Mouse (Mus musculus): Measurements from ENCODE around the gene Polrmt. TPM values are rescaled to one million over a fixed set of nuclear protein-coding genes. Genes with fewer than 3 reads are reported as not detected.

Gene Polrmt
- total and polyA plus RNA-seq, 3 experiments: 16.7 to 45.5 (median 44.5) TPM

GRCm38 (mm10) chr10:79781956-79782355, 35.6 kb upstream of the Polrmt start:
- Histone ChIP-seq H3K4me1 (ENCODE audit: insufficient read depth, low read depth, low read length) (peaks cover 23% of the 10 kb centered on the region), H3K36me3 (replicated peaks) (no peaks in the 10 kb centered on the region), H3K4me3 (ENCODE audit: low read depth, low read length) (no peak overlapping the region), H3K27me3 (ENCODE audit: insufficient read depth, low read length) (peaks cover 52% of the 10 kb centered on the region), H3K9me3 (replicated peaks) (0 out of 2 replicates have a peak, but pooled peaks cover 2% of the 10 kb centered on the region)
- TF ChIP-seq GATA2 (IDR thresholded peaks at IDR 0.05; ENCODE audit: borderline replicate concordance, low read depth, low read length) (no peak), TAL1 (conservative IDR thresholded peaks at IDR 0.05; ENCODE audit: low read depth, low read length) (no peak), POLR2AphosphoS5 (IDR thresholded peaks at IDR 0.05; ENCODE audit: insufficient replicate concordance, low read depth, low read length) (no peak), CTCF (IDR thresholded peaks at IDR 0.05; ENCODE audit: low read depth, low read length) (no peak), GATA1 (IDR thresholded peaks at IDR 0.05; ENCODE audit: borderline replicate concordance, low read length) (no peak)
- DNase-seq (ENCODE audit: low spot score) (no peak), ATAC-seq (ENCODE audit: extremely low read depth, insufficient number of reproducible peaks, low FRiP score, poor library complexity, severe bottlenecking) (no peak)

- DNase-seq (ENCODE audit: low spot score) (no peak), ATAC-seq (ENCODE audit: extremely low read depth, insufficient number of reproducible peaks, low FRiP score, poor library complexity, severe bottlenecking) (no peak)
- TF ChIP-seq CTCF (IDR thresholded peaks at IDR 0.05; ENCODE audit: low read depth, low read length) (no peak), POLR2AphosphoS5 (IDR thresholded peaks at IDR 0.05; ENCODE audit: insufficient replicate concordance, low read depth, low read length) (no peak), TAL1 (conservative IDR thresholded peaks at IDR 0.05; ENCODE audit: low read depth, low read length) (no peak), GATA2 (IDR thresholded peaks at IDR 0.05; ENCODE audit: borderline replicate concordance, low read depth, low read length) (no peak), GATA1 (IDR thresholded peaks at IDR 0.05; ENCODE audit: borderline replicate concordance, low read length) (no peak)
- H3K9me3 ChIP-seq (replicated peaks): 0 out of 2 replicates have a peak, but pooled peaks cover 2% of the 10 kb centered on the region
- H3K27me3 ChIP-seq (ENCODE audit: insufficient read depth, low read length): peaks cover 59% of the 10 kb centered on the region
- peak overlapping the region; percentile 70; the same call in 1 of the 2 replicates for H3K4me3 ChIP-seq (ENCODE audit: low read depth, low read length)
- no peaks in the 10 kb centered on the region for H3K36me3 ChIP-seq (replicated peaks)
- peaks cover 23% of the 10 kb centered on the region for H3K4me1 ChIP-seq (ENCODE audit: insufficient read depth, low read depth, low read length)
These were observed 34.8 kb upstream of the Polrmt start for GRCm38 (mm10) chr10:79781139-79781538.

- 0 out of 2 replicates have a peak, but pooled peaks cover 2% of the 10 kb centered on the region for H3K9me3 ChIP-seq (replicated peaks)
- peaks cover 57% of the 10 kb centered on the region for H3K27me3 ChIP-seq (ENCODE audit: insufficient read depth, low read length)
- TF ChIP-seq TAL1 (conservative IDR thresholded peaks at IDR 0.05; ENCODE audit: low read depth, low read length): no peak
- TF ChIP-seq POLR2AphosphoS5 (IDR thresholded peaks at IDR 0.05; ENCODE audit: insufficient replicate concordance, low read depth, low read length): no peak
- TF ChIP-seq CTCF (IDR thresholded peaks at IDR 0.05; ENCODE audit: low read depth, low read length): no peak
- no peak for TF ChIP-seq GATA2 (IDR thresholded peaks at IDR 0.05; ENCODE audit: borderline replicate concordance, low read depth, low read length)
- TF ChIP-seq GATA1 (IDR thresholded peaks at IDR 0.05; ENCODE audit: borderline replicate concordance, low read length): no peak
- H3K4me3 ChIP-seq (ENCODE audit: low read depth, low read length): peak overlapping the region; percentile 70
- no peaks in the 10 kb centered on the region for H3K36me3 ChIP-seq (replicated peaks)
- ATAC-seq (ENCODE audit: extremely low read depth, insufficient number of reproducible peaks, low FRiP score, poor library complexity, severe bottlenecking) (no peak), DNase-seq (ENCODE audit: low spot score) (peak; percentile 70)
- H3K4me1 ChIP-seq (ENCODE audit: insufficient read depth, low read depth, low read length): peaks cover 23% of the 10 kb centered on the region
These were observed 34.3 kb upstream of the Polrmt start for GRCm38 (mm10) chr10:79780664-79781015.

DNA sequence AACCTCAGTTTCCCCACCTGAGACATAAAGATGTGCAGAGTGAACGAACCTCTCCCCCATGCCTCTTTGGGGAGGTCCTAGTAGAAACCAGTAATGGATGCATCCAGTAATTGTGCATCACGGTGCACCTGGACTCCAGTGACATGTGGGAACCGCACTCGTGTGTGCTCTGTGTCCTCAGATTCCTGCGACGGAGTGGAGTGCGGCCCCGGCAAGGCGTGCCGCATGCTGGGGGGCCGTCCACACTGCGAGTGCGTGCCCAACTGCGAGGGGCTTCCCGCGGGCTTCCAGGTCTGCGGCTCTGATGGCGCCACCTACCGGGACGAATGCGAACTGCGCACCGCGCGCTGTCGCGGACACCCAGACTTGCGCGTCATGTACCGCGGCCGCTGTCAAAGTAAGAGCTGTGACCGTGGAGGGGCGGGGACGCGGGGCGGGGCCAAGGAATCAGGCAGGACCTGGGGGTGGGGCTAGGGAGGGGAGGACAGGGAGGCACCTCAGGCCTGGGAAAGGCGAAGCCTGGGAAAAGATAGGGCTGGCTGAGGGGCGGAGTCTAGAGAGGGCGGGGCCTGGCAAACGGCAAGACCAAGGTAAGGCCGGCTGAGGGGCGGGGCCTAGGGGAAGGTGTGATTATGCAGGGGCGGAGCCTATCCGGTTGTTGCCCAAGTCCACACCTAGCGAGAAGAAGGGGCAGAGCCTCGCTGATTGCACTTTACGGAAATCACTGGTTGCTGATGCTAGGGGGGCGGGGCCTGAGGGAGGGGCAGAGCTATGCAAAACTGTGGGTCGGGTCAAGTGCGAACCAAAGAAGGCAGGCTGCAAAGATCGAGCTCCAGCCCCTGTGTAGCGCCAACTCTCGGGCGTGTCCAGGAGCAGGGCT, 33.6 kb upstream of the Polrmt start:
- peaks cover 56% of the 10 kb centered on the region for H3K27me3 ChIP-seq (ENCODE audit: insufficient read depth, low read length)
- TF ChIP-seq CTCF (IDR thresholded peaks at IDR 0.05; ENCODE audit: low read depth, low read length) (peak; percentile 54), GATA2 (IDR thresholded peaks at IDR 0.05; ENCODE audit: borderline replicate concordance, low read depth, low read length) (no peak), GATA1 (IDR thresholded peaks at IDR 0.05; ENCODE audit: borderline replicate concordance, low read length) (no peak)
- peaks cover 23% of the 10 kb centered on the region for H3K4me1 ChIP-seq (ENCODE audit: insufficient read depth, low read depth, low read length)
- peak; percentile 81 for DNase-seq (ENCODE audit: low spot score)
- peak; percentile 76 for ATAC-seq (ENCODE audit: extremely low read depth, insufficient number of reproducible peaks, low FRiP score, poor library complexity, severe bottlenecking)
- peak overlapping the region; percentile 70 for H3K4me3 ChIP-seq (ENCODE audit: low read depth, low read length)
- H3K9me3 ChIP-seq (replicated peaks): peaks cover 4% of the 10 kb centered on the region
- no peaks in the 10 kb centered on the region for H3K36me3 ChIP-seq (replicated peaks)

GRCm38 (mm10) chr10:79779193-79779592, 32.8 kb upstream of the Polrmt start:
- TF ChIP-seq TAL1 (conservative IDR thresholded peaks at IDR 0.05; ENCODE audit: low read depth, low read length) (no peak), GATA2 (IDR thresholded peaks at IDR 0.05; ENCODE audit: borderline replicate concordance, low read depth, low read length) (no peak), GATA1 (IDR thresholded peaks at IDR 0.05; ENCODE audit: borderline replicate concordance, low read length) (no peak), CTCF (IDR thresholded peaks at IDR 0.05; ENCODE audit: low read depth, low read length) (no peak), POLR2AphosphoS5 (IDR thresholded peaks at IDR 0.05; ENCODE audit: insufficient replicate concordance, low read depth, low read length) (no peak)
- H3K27me3 ChIP-seq (ENCODE audit: insufficient read depth, low read length): peaks cover 54% of the 10 kb centered on the region
- DNase-seq (ENCODE audit: low spot score) (no peak), ATAC-seq (ENCODE audit: extremely low read depth, insufficient number of reproducible peaks, low FRiP score, poor library complexity, severe bottlenecking) (no peak)
- H3K4me1 ChIP-seq (ENCODE audit: insufficient read depth, low read depth, low read length): peaks cover 23% of the 10 kb centered on the region
- H3K36me3 ChIP-seq (replicated peaks): no peaks in the 10 kb centered on the region
- H3K9me3 ChIP-seq (replicated peaks): peaks cover 6% of the 10 kb centered on the region
- no peak overlapping the region for H3K4me3 ChIP-seq (ENCODE audit: low read depth, low read length)

DNA sequence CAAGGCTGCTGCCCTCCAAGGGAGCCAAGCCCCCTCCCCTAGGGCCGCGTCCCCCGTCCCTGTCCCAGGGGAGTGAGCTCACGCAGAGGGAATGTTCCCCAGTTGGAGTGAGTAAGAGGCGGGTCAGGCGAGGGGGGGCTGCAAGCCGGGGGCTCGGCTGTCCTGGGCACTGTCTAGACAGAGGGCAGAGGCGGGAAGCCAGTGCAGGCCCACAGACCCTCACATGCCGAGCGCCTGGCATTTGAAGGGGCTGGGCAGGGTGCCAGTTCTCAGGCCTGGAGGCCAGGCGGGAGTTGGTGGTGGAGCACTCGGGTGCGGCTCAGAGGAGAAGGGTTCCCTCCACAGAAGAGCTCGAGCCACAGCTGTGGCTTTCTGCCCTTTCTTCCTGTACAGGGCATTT, 31.6 kb upstream of the Polrmt start:
- Histone ChIP-seq H3K27me3 (ENCODE audit: insufficient read depth, low read length) (peaks cover 59% of the 10 kb centered on the region), H3K4me3 (ENCODE audit: low read depth, low read length) (no peak overlapping the region), H3K4me1 (ENCODE audit: insufficient read depth, low read depth, low read length) (peaks cover 23% of the 10 kb centered on the region), H3K36me3 (replicated peaks) (no peaks in the 10 kb centered on the region), H3K9me3 (replicated peaks) (peaks cover 6% of the 10 kb centered on the region)
- TF ChIP-seq GATA1 (IDR thresholded peaks at IDR 0.05; ENCODE audit: borderline replicate concordance, low read length) (no peak), POLR2AphosphoS5 (IDR thresholded peaks at IDR 0.05; ENCODE audit: insufficient replicate concordance, low read depth, low read length) (no peak), TAL1 (conservative IDR thresholded peaks at IDR 0.05; ENCODE audit: low read depth, low read length) (no peak), CTCF (IDR thresholded peaks at IDR 0.05; ENCODE audit: low read depth, low read length) (no peak), GATA2 (IDR thresholded peaks at IDR 0.05; ENCODE audit: borderline replicate concordance, low read depth, low read length) (no peak)
- ATAC-seq (ENCODE audit: extremely low read depth, insufficient number of reproducible peaks, low FRiP score, poor library complexity, severe bottlenecking) (no peak), DNase-seq (ENCODE audit: low spot score) (no peak)
